Mouse (Mus musculus): ENCODE data around the gene Serpine1.

Gene Serpine1

GRCm38 (mm10) chr5:137096037-137096436 lies 24.0 kb upstream of the Serpine1 start:
- DNase-seq (ENCODE audit: low spot score), result no peak

GRCm38 (mm10) chr5:137095135-137095534 lies 23.1 kb upstream of the Serpine1 start:
- DNase-seq (ENCODE audit: low spot score), result no peak

DNA sequence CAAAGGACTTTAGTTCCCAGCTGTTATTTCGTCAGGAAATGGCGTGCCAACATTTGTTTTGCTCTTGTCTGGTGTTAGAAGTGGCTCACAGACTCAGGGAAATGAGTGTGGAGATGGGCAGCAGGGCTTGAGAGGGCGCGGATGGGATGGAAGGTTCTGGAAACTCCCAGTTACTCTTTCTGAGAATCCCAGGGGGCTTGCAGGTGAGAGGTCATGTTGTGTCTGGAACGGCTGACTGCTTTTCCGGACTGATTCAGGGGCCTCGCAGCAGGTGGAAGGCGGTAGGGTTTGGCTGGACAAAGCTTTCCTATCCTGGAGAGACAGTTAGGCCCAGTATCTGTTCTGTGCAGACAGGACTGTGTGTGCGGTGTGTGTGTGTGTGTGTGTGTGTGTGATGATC lies 21.7 kb upstream of the Serpine1 start:
- no peak for DNase-seq (ENCODE audit: low spot score)

GRCm38 (mm10) chr5:137091560-137091959 lies 19.5 kb upstream of the Serpine1 start:
- DNase-seq (ENCODE audit: low spot score), result no peak

DNA sequence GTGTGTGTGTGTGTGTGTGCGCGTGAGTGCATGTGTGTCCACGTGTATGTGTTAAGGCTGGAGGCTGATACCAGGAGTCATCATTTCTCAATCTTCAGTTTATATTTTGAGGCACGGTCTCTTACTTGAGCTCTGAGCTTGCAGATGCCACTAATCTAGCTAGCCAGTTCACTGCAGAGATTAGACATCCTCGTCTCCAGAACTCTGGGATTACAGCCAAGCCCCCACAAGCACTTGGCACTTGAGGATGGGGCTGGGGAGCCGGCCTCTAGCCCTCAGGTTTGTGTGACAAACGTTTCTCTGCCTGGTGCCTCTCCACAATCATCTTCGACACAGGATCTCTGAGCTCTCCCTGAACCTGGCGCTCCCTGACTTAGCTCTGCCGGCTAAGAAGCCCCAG lies 18.8 kb upstream of the Serpine1 start:
- DNase-seq (ENCODE audit: low spot score), result no peak

- no peak for DNase-seq (ENCODE audit: low spot score)
Measured at GRCm38 (mm10) chr5:137087410-137087809, 15.3 kb upstream of the Serpine1 start.

- no peak for DNase-seq (ENCODE audit: low spot score)
Measured at GRCm38 (mm10) chr5:137085731-137086130, 13.7 kb upstream of the Serpine1 start.

DNA sequence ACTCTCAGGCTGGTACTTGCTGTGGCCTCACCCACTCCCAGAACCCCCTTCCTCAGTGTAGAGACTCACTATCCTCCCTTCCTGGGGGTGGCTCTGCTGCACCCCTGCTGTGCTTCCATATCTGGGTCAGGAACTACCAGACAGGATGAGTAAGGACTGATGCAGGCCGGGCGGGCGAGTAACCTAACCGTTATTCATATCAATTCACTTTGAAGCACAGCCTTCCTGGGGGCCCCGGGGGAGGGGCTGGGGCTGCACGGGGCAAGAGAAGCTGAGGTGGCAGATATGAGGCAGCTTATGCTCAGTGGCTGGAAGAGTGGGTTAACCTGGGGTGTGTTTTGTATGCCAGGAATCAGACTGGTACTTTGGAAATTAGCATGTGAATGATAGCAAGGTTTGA lies 13.0 kb upstream of the Serpine1 start:
- no peak for DNase-seq (ENCODE audit: low spot score)

- no peak for DNase-seq (ENCODE audit: low spot score)
Measured at GRCm38 (mm10) chr5:137083051-137083450, 11.0 kb upstream of the Serpine1 start.

- DNase-seq (ENCODE audit: low spot score), result peak; percentile 52
Measured at GRCm38 (mm10) chr5:137079849-137080248, 7.8 kb upstream of the Serpine1 start.

- peak; percentile 27 for DNase-seq (ENCODE audit: low spot score)
Measured at GRCm38 (mm10) chr5:137078616-137079015, 6.5 kb upstream of the Serpine1 start.

GRCm38 (mm10) chr5:137078041-137078440 lies 6.0 kb upstream of the Serpine1 start:
- peak; percentile 14 for DNase-seq (ENCODE audit: low spot score)

DNA sequence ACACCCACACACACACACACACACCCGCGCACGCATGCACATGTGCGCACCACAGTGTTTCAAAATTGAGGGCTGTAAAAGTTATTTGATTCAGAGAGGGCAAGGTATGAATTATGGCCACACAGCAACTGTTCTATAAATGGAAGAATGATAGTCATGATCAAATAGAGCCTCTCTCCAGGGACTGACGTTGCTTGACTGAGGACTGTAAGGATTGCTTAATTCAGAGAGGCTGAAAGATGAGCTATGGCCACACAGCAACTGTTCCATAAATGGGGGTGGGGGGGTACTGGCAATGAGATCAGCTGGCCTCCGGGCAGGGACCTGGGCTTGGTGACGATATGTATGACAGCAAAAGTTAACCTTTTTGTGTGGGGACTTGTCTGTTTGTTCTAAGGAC lies 5.1 kb upstream of the Serpine1 start:
- DNase-seq (ENCODE audit: low spot score), result no peak

GRCm38 (mm10) chr5:137076191-137076930 lies 4.3 kb upstream of the Serpine1 start:
- peak; percentile 58 for DNase-seq (ENCODE audit: low spot score)

DNA sequence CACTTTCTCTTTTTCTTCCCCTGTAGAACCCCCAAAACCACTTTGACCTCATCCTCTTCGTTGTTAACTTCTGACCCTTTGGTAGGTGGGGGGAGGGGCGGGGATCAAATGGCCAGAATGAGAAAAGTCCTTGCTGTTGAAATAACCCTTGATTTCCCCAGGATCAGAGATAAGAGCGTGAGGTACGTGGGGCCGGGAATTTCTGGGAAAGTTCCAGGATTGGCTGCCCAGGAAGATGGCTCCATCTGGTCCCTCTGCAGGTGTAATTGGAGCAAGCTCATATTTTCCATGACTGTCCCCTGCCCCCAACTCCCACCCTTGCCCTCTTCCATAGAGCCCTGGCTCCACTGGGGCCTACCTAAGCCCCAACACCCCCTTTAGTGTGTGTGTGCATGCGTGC lies 3.7 kb upstream of the Serpine1 start:
- DNase-seq (ENCODE audit: low spot score), result no peak

DNA sequence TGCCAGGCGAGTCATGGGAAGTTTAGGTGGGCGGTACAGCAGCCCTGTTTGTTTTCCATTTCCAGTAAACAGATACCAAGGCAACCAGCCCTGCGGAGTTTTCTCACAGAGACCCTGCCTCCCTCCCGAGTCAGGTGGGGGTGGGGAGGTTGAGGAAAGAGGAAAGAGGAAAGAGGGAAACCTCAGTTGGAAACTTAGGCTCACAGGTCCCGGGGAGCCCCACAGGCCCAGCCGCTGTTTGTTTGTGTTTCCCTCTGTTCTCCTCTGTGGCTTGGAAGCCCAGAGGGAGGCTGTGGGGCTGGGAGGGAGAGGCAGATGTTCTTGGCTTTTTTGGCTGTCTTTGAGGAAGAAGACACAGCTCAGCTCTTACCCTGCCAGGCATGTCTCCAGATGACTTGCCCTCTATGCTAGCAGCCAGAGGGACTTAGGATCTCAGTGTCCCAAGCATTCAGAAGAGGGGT lies 2.2 kb upstream of the Serpine1 start:
- DNase-seq (ENCODE audit: low spot score), result no peak

- DNase-seq (ENCODE audit: low spot score), result no peak
Measured at GRCm38 (mm10) chr5:137073141-137073540, 1.1 kb upstream of the Serpine1 start.

DNA sequence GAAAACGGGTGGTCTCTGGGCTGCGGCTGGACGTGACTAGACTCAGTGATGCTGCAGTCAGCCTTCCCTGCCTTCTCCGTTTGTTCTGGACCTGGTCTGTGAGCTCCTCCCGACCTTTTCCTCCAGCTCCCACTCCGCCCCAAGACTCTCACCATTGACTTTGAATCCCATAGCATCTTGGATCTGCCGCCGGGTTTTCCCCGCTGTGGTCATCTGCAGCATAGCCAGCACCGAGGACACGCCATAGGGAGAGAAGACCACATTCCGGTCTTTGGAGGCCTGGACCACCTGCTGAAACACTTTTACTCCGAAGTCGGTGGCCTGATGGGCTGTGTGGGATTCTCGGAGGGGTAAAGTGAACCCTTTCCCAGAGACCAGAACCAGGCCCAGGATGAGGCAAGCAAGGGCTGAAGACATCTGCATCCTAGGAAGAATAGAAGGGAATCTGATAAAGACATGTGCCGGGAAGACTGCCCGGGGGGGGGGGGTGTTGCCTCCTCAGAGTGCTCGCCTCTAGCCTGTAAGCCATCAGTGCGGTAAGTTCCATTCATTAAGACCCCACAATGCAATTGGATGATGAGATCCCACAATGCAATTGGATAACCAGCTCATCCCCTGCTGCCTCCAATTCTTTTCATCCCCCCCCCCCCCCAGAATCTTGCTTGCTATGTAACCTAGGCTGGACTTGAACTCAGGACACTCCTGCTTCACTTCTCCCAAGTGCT lies 1.0 kb downstream of the Serpine1 start:
- no peak for DNase-seq (ENCODE audit: low spot score)

DNA sequence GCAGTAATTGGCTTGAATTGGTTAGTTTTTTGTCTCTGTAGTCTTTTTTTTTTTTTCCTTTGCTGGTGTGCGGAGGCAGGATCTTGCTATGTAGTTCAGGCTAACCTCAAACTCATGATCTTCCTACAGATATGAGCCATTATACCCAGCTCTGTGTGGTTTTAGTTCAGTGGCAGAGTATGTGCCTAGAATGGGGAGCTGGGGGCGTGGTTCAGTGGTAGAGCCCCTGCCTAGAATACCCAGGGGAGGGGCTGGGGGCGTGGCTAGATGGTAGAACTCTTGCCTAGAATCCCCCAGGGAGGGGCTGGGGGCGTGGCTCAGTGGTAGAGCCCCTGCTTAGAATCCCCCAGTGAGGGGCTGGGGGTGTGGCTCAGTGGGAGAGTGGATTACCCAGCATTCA lies 3.4 kb downstream of the Serpine1 start:
- no peak for DNase-seq (ENCODE audit: low spot score)

DNA sequence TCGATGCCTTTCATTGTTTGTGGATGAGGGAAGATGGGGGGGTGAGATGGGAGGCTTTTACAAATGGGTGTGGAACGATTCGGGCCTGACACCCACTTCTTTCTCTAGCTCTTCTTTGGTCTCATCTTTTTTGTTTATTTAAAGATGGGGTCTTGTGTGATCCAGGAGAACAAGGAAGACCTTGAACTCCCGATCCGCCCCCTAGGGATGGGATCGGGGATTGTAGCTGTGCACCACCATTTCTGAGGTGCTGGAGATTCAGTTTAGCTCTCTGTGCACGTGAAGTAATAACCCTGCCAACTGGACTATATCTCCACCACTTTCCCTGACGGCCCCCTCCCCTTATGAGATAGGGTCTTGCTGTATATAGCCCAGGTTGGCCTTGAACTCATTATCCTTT lies 6.1 kb downstream of the Serpine1 start:
- DNase-seq (ENCODE audit: low spot score), result no peak

GRCm38 (mm10) chr5:137065454-137065853 lies 6.6 kb downstream of the Serpine1 start:
- DNase-seq (ENCODE audit: low spot score), result no peak

DNA sequence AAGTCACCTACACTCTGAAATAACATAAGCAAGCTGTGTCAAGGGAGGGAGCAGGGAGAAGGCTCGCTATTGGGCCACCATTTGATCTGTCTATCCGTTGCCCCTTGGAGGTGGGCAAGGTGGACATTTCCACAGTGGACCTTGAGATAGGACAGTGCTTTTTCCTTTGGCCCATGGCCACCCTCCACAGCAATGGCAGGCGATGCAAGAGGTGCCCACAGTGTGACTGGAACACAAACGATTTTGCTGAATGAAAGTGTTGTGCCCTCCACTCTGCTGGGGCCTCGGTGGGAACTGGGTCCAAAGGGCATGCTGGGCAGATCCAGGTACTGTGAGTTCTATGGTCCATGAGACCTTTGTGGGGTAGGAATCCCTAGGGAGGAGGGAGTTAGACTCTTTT lies 9.5 kb downstream of the Serpine1 start:
- DNase-seq (ENCODE audit: low spot score), result no peak

GRCm38 (mm10) chr5:137061809-137062481 lies 10.1 kb downstream of the Serpine1 start:
- peak; percentile 14 for DNase-seq (ENCODE audit: low spot score)
